Mouse (Mus musculus) cerebellum, postnatal 14 days (tissue): ENCODE data around the gene Ak2.

Source experiments
- DNase-seq, 2 experiments: peaks; one replicate each; pipeline ENCODE4 v3.0.0; 2021; ENCODE audit warnings: mixed read lengths in 2 of 2

Ak2 gene

GRCm38 (mm10) chr4:129013151-129013864, 21.6 kb downstream of the Ak2 start:
- no peak for DNase-seq

- DNase-seq: no peak
Observed at GRCm38 (mm10) chr4:129016329-129016728, 24.6 kb downstream of the Ak2 start.

- DNase-seq: no peak
Observed at GRCm38 (mm10) chr4:129017150-129017549, 25.4 kb downstream of the Ak2 start.

- no peak for DNase-seq
Observed at GRCm38 (mm10) chr4:129018788-129019435, 27.2 kb downstream of the Ak2 start.

GRCm38 (mm10) chr4:129019788-129020187, 28.0 kb downstream of the Ak2 start:
- peak; percentile 27 to 32 for DNase-seq

GRCm38 (mm10) chr4:129020454-129020853, 28.7 kb downstream of the Ak2 start:
- peak; percentile 79 to 87 for DNase-seq

- DNase-seq: no peak
Observed at GRCm38 (mm10) chr4:129021426-129021825, 29.7 kb downstream of the Ak2 start.

GRCm38 (mm10) chr4:129021886-129022285, 30.1 kb downstream of the Ak2 start:
- no peak for DNase-seq

- no peak for DNase-seq
Observed at GRCm38 (mm10) chr4:129023884-129024283, 32.1 kb downstream of the Ak2 start.

- DNase-seq: peak; percentile 75 to 81
Observed at GRCm38 (mm10) chr4:129024775-129025174, 33.0 kb downstream of the Ak2 start.

GRCm38 (mm10) chr4:129025707-129026106, 33.9 kb downstream of the Ak2 start:
- no peak for DNase-seq

GRCm38 (mm10) chr4:129030746-129031145, 39.0 kb downstream of the Ak2 start:
- DNase-seq: no peak

GRCm38 (mm10) chr4:129031408-129031965, 39.7 kb downstream of the Ak2 start:
- no peak for DNase-seq

GRCm38 (mm10) chr4:129032133-129032962, 40.6 kb downstream of the Ak2 start:
- no peak for DNase-seq

GRCm38 (mm10) chr4:129032963-129033951, 41.5 kb downstream of the Ak2 start:
- DNase-seq: peak; percentile 79 to 84

GRCm38 (mm10) chr4:129034224-129034623, 42.5 kb downstream of the Ak2 start:
- no peak for DNase-seq

- peak; percentile 52 to 61 for DNase-seq
Observed at GRCm38 (mm10) chr4:129034706-129035660, 43.2 kb downstream of the Ak2 start.

GRCm38 (mm10) chr4:129035851-129036445, 44.2 kb downstream of the Ak2 start:
- no peak for DNase-seq

- peak in 1 of 2 experiments; percentile 46 for DNase-seq
Observed at GRCm38 (mm10) chr4:129047721-129048421, 56.1 kb downstream of the Ak2 start.
